Mouse (Mus musculus): ENCODE results near the gene Gm5938. TPM values are rescaled to one million over a fixed set of nuclear protein-coding genes. Genes with fewer than 3 reads are reported as not detected.

The Gm5938 gene
- not detected in 2 replicates for polyA plus RNA-seq (2015; fragmentation: Nextera tagmentation; extraction: Ambion mirVana)

GRCm38 (mm10) chrX:78125167-78125566 lies at the start of gene Gm5938:
Gene Gm5938 (plus strand): TSS chrX:78125467.
- no peaks in the 10 kb centered on the region for H3K4me1 ChIP-seq
- no peak for ATAC-seq
- WGBS, result 64% methylated on average over 1 of the region's 1 CpGs
- no peak within 1 kb of the TSS for H3K27ac ChIP-seq
- H3K36me3 ChIP-seq (ENCODE audit: poor library complexity, severe bottlenecking), result no peaks in the 10 kb centered on the region
- H3K9me3 ChIP-seq (replicated peaks), result no peaks in the 10 kb centered on the region
- H3K9ac ChIP-seq, result no peak within 1 kb of the TSS
- H3K4me3 ChIP-seq, result no peak within 1 kb of the TSS
- no peaks in the 10 kb centered on the region for H3K27me3 ChIP-seq
- no peak within 1 kb of the TSS for H3K4me2 ChIP-seq

GRCm38 (mm10) chrX:78091274-78091673 lies 34.0 kb upstream of the Gm5938 start, which contains the start of gene Obp1a:
Gene Obp1a (minus strand): TSS chrX:78091374.
- H3K27ac ChIP-seq, result no peak within 1 kb of the TSS
- H3K4me3 ChIP-seq, result no peak within 1 kb of the TSS
- no peak within 1 kb of the TSS for H3K4me2 ChIP-seq
- no peaks in the 10 kb centered on the region for H3K36me3 ChIP-seq (ENCODE audit: poor library complexity, severe bottlenecking)
- no peaks in the 10 kb centered on the region for H3K9me3 ChIP-seq (replicated peaks)
- H3K4me1 ChIP-seq, result no peaks in the 10 kb centered on the region
- ATAC-seq, result no peak
- no peak within 1 kb of the TSS for H3K9ac ChIP-seq
- H3K27me3 ChIP-seq, result no peaks in the 10 kb centered on the region

Other genes starting within 250 kb of the Gm5938 start
- not detected in 2 replicates for gene 5430402E10Rik, start 200.4 kb upstream of the Gm5938 start, polyA plus RNA-seq (2015; fragmentation: Nextera tagmentation; extraction: Ambion mirVana)
- not detected in 2 replicates for gene Obp1a, start 34.1 kb upstream of the Gm5938 start, polyA plus RNA-seq (2015; fragmentation: Nextera tagmentation; extraction: Ambion mirVana)
- gene Obp1b, start 61.3 kb downstream of the Gm5938 start, polyA plus RNA-seq (2015; fragmentation: Nextera tagmentation; extraction: Ambion mirVana), result not detected in 2 replicates
- gene Gm14743, start 120.5 kb downstream of the Gm5938 start, polyA plus RNA-seq (2015; fragmentation: Nextera tagmentation; extraction: Ambion mirVana), result not detected in 2 replicates
- gene 4930480E11Rik, start 244.2 kb downstream of the Gm5938 start, polyA plus RNA-seq (2015; fragmentation: Nextera tagmentation; extraction: Ambion mirVana), result not detected in 2 replicates